Mouse (Mus musculus) midbrain, embryonic 14.5 days (tissue): ENCODE measurements around the gene Pax5. TPM values are rescaled to one million over a fixed set of nuclear protein-coding genes. Genes with fewer than 3 reads are reported as not detected.

ENCODE experiments used
- ATAC-seq: fragments of 200-750 bp; cut with Nextera tagmentation; 2 replicates; pipeline ENCODE4 v1.8.0; 2017; ENCODE audit warnings: moderate number of reproducible peaks, moderate library complexity; ENCODE audit not compliant: low FRiP score, low TSS enrichment
- DNase-seq: peaks from one replicate; pipeline ENCODE4 v3.0.0-alpha.2; 2015
- H3K27ac ChIP-seq: fragments of 300-500 bp; sonication (generic); replicated peaks from 2 replicates; pipeline ENCODE4 v1.5.1; 2014; ENCODE audit warnings: mild to moderate bottlenecking, low read depth, low read length, moderate library complexity
- H3K27me3 ChIP-seq: fragments of 300-500 bp; sonication (generic); 2 replicates; pipeline ENCODE4 v1.6.1; 2014; ENCODE audit warnings: low read length, control low read depth, mixed read lengths; ENCODE audit not compliant: control insufficient read depth, insufficient read depth
- H3K36me3 ChIP-seq: fragments of 300-500 bp; sonication (generic); 2 replicates; pipeline ENCODE4 v1.6.1; 2014; ENCODE audit warnings: low read length, control low read depth; ENCODE audit not compliant: control insufficient read depth, insufficient read depth
- H3K4me1 ChIP-seq: fragments of 300-500 bp; sonication (generic); 2 replicates; pipeline ENCODE4 v1.6.1; 2014; ENCODE audit warnings: mild to moderate bottlenecking, antibody characterized with exemption, low read length, control low read depth; ENCODE audit not compliant: control insufficient read depth, insufficient read depth
- H3K4me2 ChIP-seq: fragments of 300-500 bp; sonication (generic); 2 replicates; pipeline ENCODE4 v1.6.1; 2014; ENCODE audit warnings: mild to moderate bottlenecking, low read length, moderate library complexity
- H3K4me3 ChIP-seq: fragments of 300-500 bp; sonication (generic); replicated peaks from 2 replicates; pipeline ENCODE4 v1.5.1; 2014; ENCODE audit warnings: low read depth, low read length
- H3K9ac ChIP-seq: fragments of 300-500 bp; sonication (generic); replicated peaks from 2 replicates; pipeline ENCODE4 v1.6.1; 2014; ENCODE audit warnings: mild to moderate bottlenecking, low read length, moderate library complexity
- H3K9me3 ChIP-seq: fragments of 300-500 bp; sonication (generic); 2 replicates; pipeline ENCODE4 v1.6.1; 2016; ENCODE audit warnings: low read length, control low read depth, mixed read lengths; ENCODE audit not compliant: control insufficient read depth
- WGBS: fragments of 180-500 bp; shearing (Covaris S2); extraction: QIAGEN DNeasy Blood & Tissue Kit; methylation state at CpG from one replicate; pipeline ENCODE4 v1.1.7; 2014; 5-methylcytosine and 5-hydroxymethylcytosine counted together
- polyA plus RNA-seq: library from polyadenylated mRNA; unstranded; fragments of >200 nt; fragmentation: Nextera tagmentation; extraction: Ambion mirVana; gene quantifications from 2 replicates; pipeline ENCODE4 v1.2.1, GENCODE M21; 2014

The Pax5 gene
- polyA plus RNA-seq, 1 experiment from 2014 or later, result 11.3 TPM

DNA sequence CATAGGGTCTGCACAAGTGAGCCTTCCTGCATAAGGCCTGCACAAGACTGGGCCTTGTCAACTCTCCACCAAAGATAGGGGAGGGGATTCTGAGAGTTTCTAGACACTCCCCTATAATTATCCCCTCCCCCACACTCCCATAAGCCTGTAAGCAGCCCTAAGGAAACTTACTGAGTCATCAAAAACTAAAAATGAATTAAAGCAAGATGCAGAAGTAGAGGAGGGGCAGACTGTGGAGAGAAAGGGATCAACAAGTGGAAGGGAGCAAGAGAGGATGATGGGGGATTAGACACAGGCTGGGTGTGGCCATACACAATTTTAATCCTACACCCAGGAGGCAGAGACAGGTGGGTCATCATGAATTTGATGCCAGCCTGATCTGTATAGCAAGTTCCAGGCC is 82.4 kb downstream of the Pax5 start:
- Histone ChIP-seq H3K36me3 (no peaks in the 10 kb centered on the region), H3K9ac (no peak overlapping the region), H3K27me3 (no peaks in the 10 kb centered on the region), H3K4me1 (no peaks in the 10 kb centered on the region), H3K4me2 (no peak overlapping the region), H3K4me3 (no peak overlapping the region), H3K9me3 (no peaks in the 10 kb centered on the region), H3K27ac (no peak overlapping the region)
- no peak for DNase-seq
- ATAC-seq, result no peak

DNA sequence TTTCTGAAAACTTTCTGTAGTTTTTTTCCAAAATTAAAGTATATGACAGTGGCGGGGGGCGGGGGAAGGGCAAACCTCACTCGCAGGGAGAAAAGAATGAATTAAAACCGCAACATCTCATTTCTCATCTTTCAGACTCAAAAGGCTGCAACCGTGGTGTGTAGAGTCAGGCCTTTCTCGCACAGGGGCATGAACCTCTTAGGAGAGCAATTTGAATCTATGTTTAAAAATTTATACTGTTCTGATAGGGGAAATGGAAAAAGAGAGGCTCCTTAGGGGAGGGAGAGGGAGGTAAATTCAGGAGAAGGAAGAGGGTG is 85.2 kb downstream of the Pax5 start:
- 89% methylated on average over 6 of the region's 6 CpGs for WGBS
- ATAC-seq (no peak), DNase-seq (no peak)
- no peaks in the 10 kb centered on the region for H3K4me1 ChIP-seq
- H3K4me3 ChIP-seq, result no peak overlapping the region
- H3K27ac ChIP-seq, result no peak overlapping the region
- H3K27me3 ChIP-seq, result no peaks in the 10 kb centered on the region
- H3K9ac ChIP-seq, result no peak overlapping the region
- no peaks in the 10 kb centered on the region for H3K9me3 ChIP-seq
- no peaks in the 10 kb centered on the region for H3K36me3 ChIP-seq
- H3K4me2 ChIP-seq, result no peak overlapping the region

DNA sequence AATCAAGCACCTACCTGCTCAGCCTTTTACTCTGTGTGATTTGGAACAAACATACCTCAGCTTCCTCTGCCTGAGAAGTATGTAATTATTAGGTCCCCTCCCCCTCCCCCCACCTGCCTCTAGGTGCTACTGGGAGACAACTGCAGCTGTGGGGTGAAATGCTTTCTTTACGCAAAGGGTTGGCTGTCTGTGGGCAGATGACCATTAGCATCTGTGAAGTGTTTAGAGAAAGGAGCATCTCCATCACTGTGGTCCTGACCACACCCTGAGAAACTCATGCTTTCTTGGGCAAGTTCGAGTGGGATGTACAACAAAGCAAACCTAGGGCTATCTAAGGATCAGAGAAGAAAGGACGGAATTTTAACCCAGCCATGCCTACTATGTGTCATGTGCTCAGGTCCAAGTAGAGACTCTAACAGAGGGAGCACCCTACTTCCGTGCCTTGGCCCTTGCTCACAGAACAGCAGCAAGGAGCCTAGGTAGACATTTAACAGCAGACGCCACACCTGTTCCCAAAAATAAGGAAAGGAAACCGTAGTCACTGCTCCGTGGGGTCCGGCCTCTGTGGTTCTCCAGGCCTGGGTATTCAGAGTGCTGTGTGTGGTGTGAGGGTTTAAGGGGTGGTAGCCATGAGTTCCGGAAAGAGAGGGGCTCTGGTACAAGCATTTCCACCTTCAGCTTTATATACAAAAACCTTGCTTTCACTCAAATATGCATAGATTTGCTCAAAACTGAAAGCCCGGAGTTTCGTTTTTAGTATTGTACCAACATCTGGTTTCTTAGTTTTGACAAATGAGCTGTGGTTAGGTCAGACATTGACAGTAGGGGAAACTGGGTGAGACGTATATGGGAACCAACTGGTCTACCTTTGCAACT is 85.8 kb downstream of the Pax5 start:
- WGBS, result 90% methylated on average over 12 of the region's 12 CpGs
- no peak overlapping the region for H3K27ac ChIP-seq
- no peaks in the 10 kb centered on the region for H3K27me3 ChIP-seq
- H3K4me3 ChIP-seq, result no peak overlapping the region
- no peak overlapping the region for H3K9ac ChIP-seq
- ATAC-seq (no peak), DNase-seq (no peak)
- no peak overlapping the region for H3K4me2 ChIP-seq
- no peaks in the 10 kb centered on the region for H3K9me3 ChIP-seq
- no peaks in the 10 kb centered on the region for H3K36me3 ChIP-seq
- H3K4me1 ChIP-seq, result no peaks in the 10 kb centered on the region

DNA sequence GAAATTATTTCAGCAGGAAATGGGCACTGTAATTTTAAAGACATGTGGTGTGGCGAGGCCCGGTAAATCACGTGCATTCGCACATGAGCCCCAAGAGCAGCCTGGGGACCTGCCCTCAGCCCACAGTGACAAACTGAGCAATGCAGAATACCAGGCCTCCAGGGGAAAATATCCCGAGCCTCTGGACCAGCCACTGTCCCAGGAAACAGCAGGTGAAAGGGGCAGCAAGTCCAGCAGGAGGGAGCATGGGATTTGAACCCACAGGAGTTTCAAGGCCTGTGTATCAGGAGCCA is 86.9 kb downstream of the Pax5 start:
- Histone ChIP-seq H3K4me1 (no peaks in the 10 kb centered on the region), H3K9me3 (no peaks in the 10 kb centered on the region), H3K36me3 (no peaks in the 10 kb centered on the region), H3K27me3 (no peaks in the 10 kb centered on the region), H3K4me2 (no peak overlapping the region), H3K9ac (no peak overlapping the region), H3K27ac (no peak overlapping the region), H3K4me3 (no peak overlapping the region)
- no peak for ATAC-seq
- no peak for DNase-seq
- 82% methylated on average over 5 of the region's 5 CpGs for WGBS

DNA sequence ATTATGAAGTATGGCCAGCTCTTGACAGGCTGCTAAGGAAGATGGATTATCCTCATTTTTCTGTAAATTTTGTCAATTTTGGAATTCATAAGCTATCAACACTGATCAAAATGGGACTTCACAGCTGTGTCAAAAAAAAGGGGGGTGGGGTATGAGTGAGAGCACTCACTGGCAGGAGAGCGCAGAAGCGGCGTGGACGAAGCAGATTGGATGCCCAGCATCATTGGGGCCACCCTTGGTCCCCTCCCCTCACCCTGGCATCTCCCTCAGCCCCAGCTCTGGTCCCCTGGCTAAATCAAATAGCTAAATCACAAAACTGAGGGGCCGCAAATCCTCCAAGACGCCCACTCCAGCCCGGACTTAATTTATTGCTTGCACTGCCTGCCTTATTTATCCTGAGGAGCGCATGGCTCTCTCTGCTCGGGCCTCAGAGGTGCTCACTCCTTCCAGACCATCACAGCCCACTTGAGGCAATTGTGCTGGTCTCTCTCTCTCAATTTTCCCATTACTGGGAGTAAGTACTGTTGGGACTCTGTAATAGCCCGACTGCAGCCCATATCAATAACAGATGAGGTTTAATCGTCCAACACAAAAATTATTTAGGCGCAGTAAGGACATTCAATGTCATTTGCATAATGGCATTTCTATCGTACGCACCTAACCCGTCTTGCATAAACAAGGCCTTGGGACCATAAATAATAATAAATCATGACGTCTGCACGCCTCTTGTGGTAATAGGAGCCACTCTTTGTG is 87.4 kb downstream of the Pax5 start:
- no peak for ATAC-seq
- no peak overlapping the region for H3K27ac ChIP-seq

DNA sequence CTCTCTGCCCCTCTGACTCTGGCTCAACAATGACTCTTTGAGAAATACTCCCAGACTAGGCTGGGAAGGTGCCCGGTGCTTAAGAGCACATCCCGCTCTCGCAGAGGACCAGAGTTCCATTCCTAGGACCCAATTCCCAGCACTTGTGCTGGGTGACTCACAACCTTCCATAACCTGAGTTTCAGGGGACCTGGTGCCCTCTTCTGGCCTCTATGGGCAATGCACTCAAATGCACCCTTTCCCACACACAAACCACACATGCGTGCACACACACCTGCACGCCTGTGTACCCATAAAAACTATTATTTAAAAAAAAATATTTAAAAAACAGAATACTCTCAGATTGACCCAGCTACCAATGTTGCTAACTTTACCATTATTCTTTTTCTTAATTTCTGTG is 90.0 kb downstream of the Pax5 start:
- H3K4me1 ChIP-seq, result no peaks in the 10 kb centered on the region
- WGBS, result 94% methylated on average over 5 of the region's 5 CpGs
- no peak overlapping the region for H3K4me3 ChIP-seq
- ATAC-seq (no peak), DNase-seq (no peak)
- H3K9me3 ChIP-seq, result no peaks in the 10 kb centered on the region
- H3K27ac ChIP-seq, result no peak overlapping the region
- H3K27me3 ChIP-seq, result no peaks in the 10 kb centered on the region
- H3K36me3 ChIP-seq, result no peaks in the 10 kb centered on the region
- H3K4me2 ChIP-seq, result no peak overlapping the region
- no peak overlapping the region for H3K9ac ChIP-seq

More for the DNA sequence above, 87.4 kb downstream of the Pax5 start:
- Histone ChIP-seq H3K36me3 (no peaks in the 10 kb centered on the region), H3K9ac (no peak overlapping the region), H3K4me3 (no peak overlapping the region), H3K4me1 (no peaks in the 10 kb centered on the region), H3K9me3 (no peaks in the 10 kb centered on the region), H3K4me2 (no peak overlapping the region), H3K27me3 (no peaks in the 10 kb centered on the region)
- WGBS, result 87% methylated on average over 17 of the region's 17 CpGs
- no peak for DNase-seq

DNA sequence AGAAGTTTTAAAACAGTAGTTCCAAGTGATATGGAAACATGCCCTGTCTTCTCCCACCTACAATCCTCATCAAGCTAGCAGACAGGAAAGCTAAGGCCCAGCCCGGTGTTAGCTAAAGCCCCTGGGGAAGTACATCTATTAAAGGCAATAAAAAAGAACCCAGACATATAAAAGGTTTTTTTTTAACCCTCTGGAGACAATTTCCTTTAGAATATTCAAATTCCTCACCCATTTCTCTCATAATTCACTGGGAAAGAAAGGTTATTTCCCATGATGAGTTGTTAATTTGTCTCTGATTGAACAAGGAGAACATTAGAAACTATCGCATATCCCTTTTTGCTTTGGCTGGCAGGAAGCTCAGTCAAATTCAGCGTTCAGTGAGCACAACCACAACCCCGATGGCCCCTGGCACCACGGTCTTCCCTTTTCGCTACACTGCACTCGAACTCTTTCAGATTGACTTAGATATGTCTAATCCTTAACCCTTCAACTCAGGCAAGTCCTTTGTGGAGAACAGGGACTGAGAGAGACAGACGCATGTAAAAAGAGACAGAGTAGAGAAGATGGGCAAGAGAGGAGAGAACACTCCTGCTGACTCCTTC is 96.1 kb downstream of the Pax5 start:
- Histone ChIP-seq H3K4me3 (no peak overlapping the region), H3K9ac (no peak overlapping the region), H3K9me3 (no peaks in the 10 kb centered on the region), H3K36me3 (no peaks in the 10 kb centered on the region), H3K4me2 (no peak overlapping the region), H3K4me1 (no peaks in the 10 kb centered on the region), H3K27ac (no peak overlapping the region), H3K27me3 (no peaks in the 10 kb centered on the region)
- no peak for DNase-seq
- WGBS, result 86% methylated on average over 8 of the region's 8 CpGs
- no peak for ATAC-seq

DNA sequence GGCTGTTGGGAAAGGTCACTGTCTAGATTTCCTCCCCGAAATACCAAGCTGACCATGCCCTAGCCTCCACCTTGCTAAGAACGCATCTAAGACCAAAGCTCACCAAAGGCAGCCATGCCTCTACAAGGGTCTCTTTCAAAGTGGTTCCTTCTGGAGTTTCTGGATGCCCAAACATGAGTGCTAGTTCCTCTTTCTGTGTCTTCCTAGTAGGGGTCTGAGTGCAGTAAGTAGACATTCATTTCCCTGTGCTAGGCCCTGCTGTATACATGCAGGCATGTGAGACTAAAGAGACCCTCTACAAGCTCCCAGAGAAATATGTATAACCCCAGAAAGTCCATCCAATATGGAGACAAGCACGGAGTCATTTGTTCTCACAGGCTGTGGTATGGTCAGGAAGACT is 97.9 kb downstream of the Pax5 start:
- Histone ChIP-seq H3K27ac (no peak overlapping the region), H3K4me2 (no peak overlapping the region), H3K9ac (no peak overlapping the region), H3K36me3 (no peaks in the 10 kb centered on the region), H3K4me1 (no peaks in the 10 kb centered on the region), H3K4me3 (no peak overlapping the region), H3K9me3 (no peaks in the 10 kb centered on the region), H3K27me3 (no peaks in the 10 kb centered on the region)
- ATAC-seq (no peak), DNase-seq (no peak)
- 89% methylated on average over 3 of the region's 3 CpGs for WGBS

DNA sequence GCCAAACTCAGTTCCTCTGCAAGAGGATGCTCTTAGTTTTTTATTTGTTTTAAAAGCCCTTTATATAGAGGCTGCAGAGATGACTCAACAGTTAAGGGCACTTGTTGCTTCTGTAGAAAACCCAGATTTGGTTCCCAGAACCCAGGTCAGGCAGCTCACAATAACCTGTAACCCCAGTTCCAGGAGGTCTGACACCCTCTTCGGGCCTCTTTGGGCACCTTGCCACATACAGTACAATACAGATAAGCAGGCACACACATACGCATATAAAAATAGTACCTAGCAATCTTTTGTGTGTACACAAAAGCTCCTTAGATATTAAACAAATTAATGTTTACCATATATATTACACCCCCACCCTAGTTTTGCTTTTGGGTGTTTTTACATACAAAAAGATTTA is 104.8 kb downstream of the Pax5 start:
- Histone ChIP-seq H3K4me2 (no peak overlapping the region), H3K4me3 (no peak overlapping the region), H3K9ac (no peak overlapping the region), H3K27me3 (no peaks in the 10 kb centered on the region), H3K27ac (no peak overlapping the region), H3K4me1 (peaks cover 13% of the 10 kb centered on the region; the same call in 1 of the 2 replicates), H3K36me3 (no peaks in the 10 kb centered on the region), H3K9me3 (no peaks in the 10 kb centered on the region)
- DNase-seq (no peak), ATAC-seq (no peak)
- 91% methylated on average over 2 of the region's 2 CpGs for WGBS
